Mouse (Mus musculus): Measurements from ENCODE around the gene Actr10. TPM values are rescaled to one million over a fixed set of nuclear protein-coding genes. Genes with fewer than 3 reads are reported as not detected.

Actr10 gene
- polyA plus RNA-seq, 1 experiment = 286 TPM

- no peak for TF ChIP-seq CTCF (IDR thresholded peaks at IDR 0.05; ENCODE audit: control insufficient read depth, insufficient read depth, insufficient replicate concordance, low read depth, low read length)
- no peak for TF ChIP-seq POLR2A (IDR thresholded peaks at IDR 0.05; ENCODE audit: control insufficient read depth, low read depth, low read length)
- Histone ChIP-seq H3K36me3 (ENCODE audit: control insufficient read depth, insufficient read depth, low read length) (no peaks in the 10 kb centered on the region), H3K27me3 (ENCODE audit: control insufficient read depth, insufficient read depth, low read length) (no peaks in the 10 kb centered on the region), H3K4me3 (ENCODE audit: control insufficient read depth, low read depth, low read length) (no peak overlapping the region), H3K4me1 (ENCODE audit: control insufficient read depth, insufficient read depth, low read length) (no peaks in the 10 kb centered on the region), H3K27ac (ENCODE audit: control insufficient read depth, insufficient read depth, low read depth, low read length) (no peak overlapping the region)
These were observed 62.7 kb downstream of the Actr10 start for GRCm38 (mm10) chr12:71000344-71000743.

- Histone ChIP-seq H3K36me3 (ENCODE audit: control insufficient read depth, insufficient read depth, low read length) (no peaks in the 10 kb centered on the region), H3K4me3 (ENCODE audit: control insufficient read depth, low read depth, low read length) (no peak overlapping the region), H3K27ac (ENCODE audit: control insufficient read depth, insufficient read depth, low read depth, low read length) (no peak overlapping the region), H3K4me1 (ENCODE audit: control insufficient read depth, insufficient read depth, low read length) (no peaks in the 10 kb centered on the region), H3K27me3 (ENCODE audit: control insufficient read depth, insufficient read depth, low read length) (no peaks in the 10 kb centered on the region)
- TF ChIP-seq CTCF (IDR thresholded peaks at IDR 0.05; ENCODE audit: control insufficient read depth, insufficient read depth, insufficient replicate concordance, low read depth, low read length) (no peak), POLR2A (IDR thresholded peaks at IDR 0.05; ENCODE audit: control insufficient read depth, low read depth, low read length) (no peak)
These were observed 63.8 kb downstream of the Actr10 start for GRCm38 (mm10) chr12:71001456-71001855.

GRCm38 (mm10) chr12:71003760-71004426 is 66.2 kb downstream of the Actr10 start:
- Histone ChIP-seq H3K4me1 (ENCODE audit: control insufficient read depth, insufficient read depth, low read length) (no peaks in the 10 kb centered on the region), H3K36me3 (ENCODE audit: control insufficient read depth, insufficient read depth, low read length) (no peaks in the 10 kb centered on the region), H3K27me3 (ENCODE audit: control insufficient read depth, insufficient read depth, low read length) (no peaks in the 10 kb centered on the region), H3K27ac (ENCODE audit: control insufficient read depth, insufficient read depth, low read depth, low read length) (no peak overlapping the region), H3K4me3 (ENCODE audit: control insufficient read depth, low read depth, low read length) (no peak overlapping the region)
- TF ChIP-seq POLR2A (IDR thresholded peaks at IDR 0.05; ENCODE audit: control insufficient read depth, low read depth, low read length) (no peak), CTCF (IDR thresholded peaks at IDR 0.05; ENCODE audit: control insufficient read depth, insufficient read depth, insufficient replicate concordance, low read depth, low read length) (no peak)

- no peak for TF ChIP-seq POLR2A (IDR thresholded peaks at IDR 0.05; ENCODE audit: control insufficient read depth, low read depth, low read length)
- H3K4me3 ChIP-seq (ENCODE audit: control insufficient read depth, low read depth, low read length) = no peak overlapping the region
- no peaks in the 10 kb centered on the region for H3K27me3 ChIP-seq (ENCODE audit: control insufficient read depth, insufficient read depth, low read length)
- H3K27ac ChIP-seq (ENCODE audit: control insufficient read depth, insufficient read depth, low read depth, low read length) = no peak overlapping the region
- no peaks in the 10 kb centered on the region; the same call in 1 of the 2 replicates for H3K36me3 ChIP-seq (ENCODE audit: control insufficient read depth, insufficient read depth, low read length)
- H3K4me1 ChIP-seq (ENCODE audit: control insufficient read depth, insufficient read depth, low read length) = no peaks in the 10 kb centered on the region
These were observed 68.5 kb downstream of the Actr10 start for GRCm38 (mm10) chr12:71006141-71006540.

GRCm38 (mm10) chr12:71006901-71007300 is 69.2 kb downstream of the Actr10 start:
- Histone ChIP-seq H3K27me3 (ENCODE audit: control insufficient read depth, insufficient read depth, low read length) (no peaks in the 10 kb centered on the region), H3K36me3 (ENCODE audit: control insufficient read depth, insufficient read depth, low read length) (no peaks in the 10 kb centered on the region; the same call in 1 of the 2 replicates), H3K4me3 (ENCODE audit: control insufficient read depth, low read depth, low read length) (no peak overlapping the region), H3K4me1 (ENCODE audit: control insufficient read depth, insufficient read depth, low read length) (no peaks in the 10 kb centered on the region), H3K27ac (ENCODE audit: control insufficient read depth, insufficient read depth, low read depth, low read length) (no peak overlapping the region)
- TF ChIP-seq CTCF (IDR thresholded peaks at IDR 0.05; ENCODE audit: control insufficient read depth, insufficient read depth, insufficient replicate concordance, low read depth, low read length) = no peak
- TF ChIP-seq POLR2A (IDR thresholded peaks at IDR 0.05; ENCODE audit: control insufficient read depth, low read depth, low read length) = no peak

- H3K27me3 ChIP-seq (ENCODE audit: control insufficient read depth, insufficient read depth, low read length) = no peaks in the 10 kb centered on the region
- no peaks in the 10 kb centered on the region; the same call in 1 of the 2 replicates for H3K36me3 ChIP-seq (ENCODE audit: control insufficient read depth, insufficient read depth, low read length)
- no peak overlapping the region for H3K27ac ChIP-seq (ENCODE audit: control insufficient read depth, insufficient read depth, low read depth, low read length)
- no peak for TF ChIP-seq CTCF (IDR thresholded peaks at IDR 0.05; ENCODE audit: control insufficient read depth, insufficient read depth, insufficient replicate concordance, low read depth, low read length)
- TF ChIP-seq POLR2A (IDR thresholded peaks at IDR 0.05; ENCODE audit: control insufficient read depth, low read depth, low read length) = no peak
- 0 out of 2 replicates have a peak, but pooled peaks cover 2% of the 10 kb centered on the region for H3K4me1 ChIP-seq (ENCODE audit: control insufficient read depth, insufficient read depth, low read length)
- no peak overlapping the region for H3K4me3 ChIP-seq (ENCODE audit: control insufficient read depth, low read depth, low read length)
These were observed 72.1 kb downstream of the Actr10 start for GRCm38 (mm10) chr12:71009769-71010168.

Other genes starting within 250 kb of the Actr10 start
- gene Frmd6, start 112.3 kb upstream of the Actr10 start, polyA plus RNA-seq (2012; rRNA removed) = 5.3 and 5.7 TPM in 2 replicates
- gene Psma3, start 36.8 kb downstream of the Actr10 start, polyA plus RNA-seq (2012; rRNA removed) = 28.0 and 42.4 TPM in 2 replicates
- 2.9 and 3.5 TPM in 2 replicates for gene Arid4a, start 78.1 kb downstream of the Actr10 start, polyA plus RNA-seq (2012; rRNA removed)
- gene Tomm20l, start 173.6 kb downstream of the Actr10 start, polyA plus RNA-seq (2012; rRNA removed) = 48.0 and 50.5 TPM in 2 replicates
- 9.0 and 9.6 TPM in 2 replicates for gene Timm9, start 198.8 kb downstream of the Actr10 start, polyA plus RNA-seq (2012; rRNA removed)
- gene 2700049A03Rik, start 199.0 kb downstream of the Actr10 start, polyA plus RNA-seq (2012; rRNA removed) = 25.3 and 25.8 TPM in 2 replicates

Measured in testis, adult 2 months (tissue).